Mouse (Mus musculus) fat pad, adult 2 months (tissue): ENCODE measurements around the gene Trappc10.

ENCODE experiments used
- DNase-seq: peaks from one replicate; pipeline ENCODE4 v3.0.0-alpha.2; 2011; ENCODE audit warnings: low read depth, low spot score; ENCODE audit errors: extremely low read depth

The Trappc10 gene

DNA sequence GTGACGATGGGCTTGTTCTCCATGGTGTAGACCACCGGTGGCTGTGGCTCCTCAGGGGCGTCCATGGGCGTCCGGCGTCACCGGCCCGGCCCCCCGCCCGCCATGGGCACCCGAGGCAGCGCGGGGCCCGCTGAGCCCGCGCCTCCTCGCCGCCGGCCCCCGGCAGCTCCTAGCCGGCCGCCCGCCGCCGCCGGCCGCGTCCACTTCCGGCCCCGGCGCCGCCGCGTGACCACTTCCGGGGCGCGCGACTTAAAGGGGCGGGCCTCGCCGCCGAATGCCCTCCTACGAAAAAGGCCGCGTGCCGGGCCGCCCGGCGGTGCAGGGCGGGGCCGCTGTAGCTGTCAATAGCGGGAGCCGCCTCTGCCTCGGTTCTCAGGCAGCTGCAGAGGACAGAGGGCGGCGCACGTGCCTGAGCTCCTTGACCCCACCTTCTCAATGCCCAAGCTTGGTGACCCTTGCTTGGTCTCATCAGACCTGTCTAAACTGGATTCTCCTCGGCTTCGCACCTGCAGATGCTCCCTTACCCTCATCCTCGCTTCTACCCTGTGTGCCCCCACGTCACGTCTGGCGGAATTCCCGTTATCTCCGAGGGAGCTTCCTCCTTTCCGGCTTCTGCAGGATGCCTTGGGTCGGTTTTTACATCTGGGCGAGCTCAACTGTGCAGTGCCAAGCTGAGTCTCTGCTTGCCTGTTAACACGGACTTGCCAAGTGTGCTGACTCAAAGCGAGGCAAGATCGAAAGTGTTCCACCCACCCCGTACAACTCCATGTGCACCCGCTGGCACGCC lies at the start of gene Trappc10:
Gene Trappc10, minus strand, starts transcription at position 204 of the 787 bp plus-strand sequence.
- no peak for DNase-seq

DNA sequence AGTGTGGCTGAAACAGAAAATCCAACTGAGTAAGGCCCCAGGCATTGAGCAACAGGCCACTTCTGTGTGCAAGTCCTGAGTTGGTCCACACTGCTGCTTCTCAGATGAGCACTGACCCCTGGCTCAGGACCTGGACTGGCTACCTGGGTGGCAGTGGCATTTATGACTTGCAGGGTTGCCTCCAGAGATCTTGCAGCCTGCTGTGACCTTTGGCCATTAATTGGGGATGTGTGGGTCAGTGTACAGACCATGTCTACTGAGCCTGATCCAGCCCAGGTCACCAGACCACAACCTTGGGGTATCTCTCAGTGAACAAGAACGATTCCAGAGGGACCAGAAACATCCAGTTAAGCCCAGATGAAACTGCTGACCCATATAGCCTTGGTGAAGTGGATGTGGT lies 49.1 kb upstream of the Trappc10 start:
- no peak for DNase-seq

DNA sequence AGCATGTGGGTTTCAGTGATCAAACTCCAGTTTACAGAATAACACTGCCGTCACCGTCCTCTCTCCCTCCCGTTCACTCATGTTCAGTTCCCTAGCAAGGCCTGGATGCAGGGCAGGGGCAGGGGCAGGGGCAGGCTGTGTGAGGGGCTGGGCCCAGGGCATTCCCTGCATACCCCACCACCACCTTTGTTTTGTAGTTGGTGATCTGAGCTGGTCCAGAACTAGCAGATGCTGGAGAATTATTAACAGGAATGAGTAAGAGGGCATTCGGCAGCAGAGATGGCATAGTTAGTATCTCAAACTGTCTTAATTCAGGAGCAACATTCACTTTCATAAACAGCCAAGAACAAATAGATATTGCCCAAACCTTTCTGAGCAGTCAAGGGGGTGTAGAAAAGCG lies 47.9 kb upstream of the Trappc10 start:
- DNase-seq: no peak

DNA sequence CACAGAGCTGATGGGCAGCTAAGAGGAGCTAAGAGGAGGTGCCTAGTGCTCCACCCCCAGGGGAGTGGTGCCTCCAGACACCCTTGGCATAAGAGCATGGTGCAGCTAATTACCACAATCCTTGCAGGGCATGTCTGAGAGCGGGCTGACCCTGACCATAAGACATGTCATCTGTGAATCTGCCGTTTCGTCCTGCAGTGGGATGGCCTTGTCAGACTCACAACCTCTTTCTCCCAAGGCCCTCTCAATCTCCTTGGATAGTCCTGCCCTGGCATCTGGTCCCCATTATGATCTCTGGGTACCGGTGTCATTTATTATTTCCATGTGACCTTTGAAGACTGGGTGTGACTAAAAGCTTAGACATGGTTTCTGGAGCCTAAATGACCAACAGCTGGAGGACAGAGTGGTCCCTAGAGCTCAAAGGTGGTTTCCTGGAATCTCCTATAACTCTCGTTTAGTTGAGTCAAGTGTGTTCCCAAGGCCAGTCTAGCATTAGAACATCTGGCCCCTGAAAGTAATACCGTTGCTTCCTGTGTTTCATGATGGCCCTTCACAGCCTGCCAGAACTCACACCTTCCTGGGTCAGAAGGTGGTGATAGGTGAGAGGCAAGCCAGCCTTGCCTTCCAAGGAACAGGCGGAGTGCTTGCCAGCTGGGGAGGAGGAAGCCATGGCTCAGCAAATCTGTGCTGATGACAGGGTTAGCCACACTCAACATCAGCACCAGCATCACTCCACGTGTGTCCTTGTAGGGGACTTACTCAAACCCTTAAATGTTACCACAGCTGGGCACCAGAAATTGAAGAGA lies 46.5 kb upstream of the Trappc10 start:
- no peak for DNase-seq

DNA sequence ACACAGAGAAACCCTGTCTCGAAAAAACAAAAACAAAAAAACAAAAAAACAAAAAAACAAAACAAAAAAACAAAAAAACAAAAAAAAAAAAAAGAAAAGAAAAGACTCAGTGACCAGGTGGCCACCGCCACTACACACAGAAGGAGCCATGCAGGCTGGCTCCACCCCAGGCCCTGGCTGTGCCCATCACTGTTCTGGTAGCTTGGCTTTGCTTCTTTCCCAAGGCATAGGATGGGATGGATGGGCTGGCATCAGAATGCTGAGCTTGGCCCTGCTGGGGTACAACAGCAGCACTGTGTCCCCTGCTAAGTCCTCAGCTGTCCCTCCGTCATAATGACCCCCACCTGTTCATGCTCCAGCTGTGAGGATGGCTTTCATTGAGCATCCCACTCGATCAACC lies 44.5 kb upstream of the Trappc10 start:
- no peak for DNase-seq

DNA sequence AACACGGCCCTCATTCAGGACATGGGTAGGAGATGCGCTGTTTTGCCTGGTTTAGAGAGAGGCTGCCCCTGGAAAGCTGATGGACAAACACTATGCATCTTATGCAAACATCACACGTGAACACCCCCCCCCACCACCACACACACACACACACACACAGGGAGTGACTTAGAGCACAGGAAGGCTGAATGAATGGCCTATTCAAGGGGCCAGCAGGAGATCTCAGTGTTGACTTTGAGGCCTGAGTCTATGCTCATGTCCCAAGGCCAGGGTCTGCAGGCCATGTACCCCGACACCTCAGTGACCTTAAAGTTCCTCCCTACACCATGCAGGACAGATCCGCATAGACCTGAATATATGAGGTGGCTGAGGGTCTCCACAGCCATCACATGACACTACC lies 43.7 kb upstream of the Trappc10 start:
- DNase-seq: no peak

DNA sequence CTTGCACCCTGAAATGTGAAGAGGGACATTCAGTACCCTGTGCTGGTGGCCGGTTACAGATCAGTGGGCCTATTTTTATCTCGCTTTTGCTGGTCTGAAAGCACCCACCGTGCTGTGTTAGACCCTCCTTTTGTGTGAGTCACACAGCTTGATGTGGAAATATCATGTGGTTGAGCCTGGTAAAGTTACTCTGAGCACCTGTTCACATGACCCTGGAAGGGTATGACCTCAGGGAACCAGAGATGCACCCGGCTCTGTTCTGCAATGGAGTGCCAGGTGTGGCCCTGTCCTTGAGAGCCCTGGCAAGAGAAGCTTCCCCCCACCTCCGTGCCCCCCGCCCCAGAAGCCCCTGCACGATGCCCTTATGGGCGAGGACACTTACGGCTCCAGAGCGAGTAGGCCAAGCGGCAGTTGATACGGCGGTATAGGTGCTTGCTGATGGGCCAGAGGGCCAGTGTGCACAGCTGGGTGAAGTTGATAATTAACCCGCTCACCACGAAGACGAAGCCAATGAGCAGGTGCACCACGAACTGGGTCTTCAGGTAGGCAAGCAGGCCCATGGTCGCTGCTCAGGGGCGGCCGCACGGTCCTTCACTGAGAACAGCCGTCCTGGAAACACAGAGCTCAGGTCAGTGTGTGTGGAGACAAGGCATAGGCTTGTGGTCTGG lies 43.2 kb upstream of the Trappc10 start:
- no peak for DNase-seq

DNA sequence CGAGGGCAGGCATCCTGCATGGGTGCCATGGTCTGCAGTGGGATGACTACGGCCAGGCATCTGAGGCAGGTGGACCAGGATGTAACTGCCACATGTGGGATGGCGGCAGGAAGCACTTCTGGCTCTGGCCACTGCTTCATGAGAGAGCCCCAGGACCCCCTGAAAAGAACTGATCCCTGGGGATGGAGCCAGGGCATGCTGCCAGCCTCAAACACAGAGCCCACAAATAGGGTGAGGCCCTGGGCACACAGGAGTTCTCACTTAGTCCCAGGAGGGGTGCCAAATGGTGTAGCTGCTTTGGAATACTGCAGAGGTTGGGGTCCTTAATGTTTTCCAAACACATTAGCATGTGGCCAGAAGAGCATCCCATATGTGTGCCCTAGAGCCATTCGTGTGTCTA lies 41.5 kb upstream of the Trappc10 start:
- DNase-seq: no peak

DNA sequence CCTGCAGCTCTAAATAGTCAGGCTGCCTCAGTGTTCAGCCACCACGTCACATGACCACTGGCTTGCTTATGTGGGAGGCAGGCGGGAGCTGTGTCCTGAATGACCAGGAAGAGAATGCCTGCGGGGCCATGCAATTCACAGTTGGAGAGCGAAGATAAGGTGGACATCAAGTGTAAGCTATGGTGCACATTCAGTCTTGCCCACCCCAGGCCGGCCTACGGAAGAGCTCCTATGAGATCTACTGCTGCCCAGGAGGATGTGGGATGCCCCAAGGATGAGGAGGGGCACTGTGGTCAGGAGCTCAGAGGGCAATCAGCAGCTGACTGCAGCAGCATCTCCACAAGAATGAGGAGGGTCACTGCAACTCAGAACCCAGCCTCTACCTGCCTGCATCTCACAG lies 41.0 kb upstream of the Trappc10 start:
- no peak for DNase-seq

DNA sequence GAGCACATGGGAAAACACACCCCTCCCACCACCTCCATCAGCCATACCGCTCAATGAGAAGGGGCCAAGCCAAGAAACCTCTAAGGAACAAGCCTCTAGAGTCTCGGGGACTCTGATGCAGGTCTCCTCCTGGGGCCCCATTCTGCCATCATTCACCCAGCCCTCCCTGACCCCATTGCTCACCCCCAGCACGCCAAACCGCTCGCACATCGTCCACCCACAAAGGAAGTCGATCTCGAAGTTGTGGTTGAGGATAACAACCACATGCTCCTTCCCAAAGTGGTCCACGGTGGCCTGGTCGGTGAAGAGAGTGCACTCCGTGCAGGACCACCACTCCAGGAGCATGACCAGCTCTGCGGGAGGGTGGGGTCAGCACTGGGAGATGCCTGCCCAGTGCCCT lies 40.4 kb upstream of the Trappc10 start:
- no peak for DNase-seq

DNA sequence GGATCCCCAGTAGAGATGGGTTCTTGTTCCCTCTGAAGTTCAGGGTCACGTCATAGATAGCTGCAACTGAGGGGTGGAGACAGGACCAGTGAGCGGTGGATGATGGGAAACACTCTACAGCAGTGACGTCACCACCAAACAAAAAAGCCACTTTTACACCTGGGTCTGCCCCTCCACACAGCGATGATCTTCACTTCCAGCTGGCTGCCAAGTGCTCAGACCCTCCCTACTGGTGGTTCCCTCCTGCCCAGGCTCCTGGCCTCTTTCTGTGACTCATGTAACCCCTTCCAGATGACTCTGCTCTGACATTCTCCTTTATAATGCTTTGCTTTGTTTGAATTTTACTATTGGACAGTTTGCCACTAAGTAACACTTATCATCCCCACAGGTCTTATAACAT lies 38.0 kb upstream of the Trappc10 start:
- no peak for DNase-seq

DNA sequence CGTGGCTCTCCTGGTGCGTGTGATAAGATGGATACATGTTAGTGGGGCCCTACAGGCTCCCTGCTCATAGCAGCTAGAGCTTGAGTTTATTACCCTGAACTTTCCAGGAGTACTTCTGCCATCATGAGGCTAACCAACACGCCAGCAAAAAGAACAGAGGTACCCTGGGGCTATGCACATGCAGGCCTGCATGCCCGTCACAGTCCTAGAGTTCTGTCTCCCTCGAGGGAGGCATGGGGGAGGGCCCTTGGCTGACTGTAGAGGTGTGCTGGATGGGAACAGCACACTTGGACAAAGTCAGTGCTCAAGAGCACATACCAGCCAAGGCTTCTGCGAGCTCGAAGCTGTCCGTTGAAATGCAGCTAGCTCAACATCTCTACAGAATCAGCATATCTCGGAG lies 36.0 kb upstream of the Trappc10 start:
- DNase-seq: peak; percentile 49

DNA sequence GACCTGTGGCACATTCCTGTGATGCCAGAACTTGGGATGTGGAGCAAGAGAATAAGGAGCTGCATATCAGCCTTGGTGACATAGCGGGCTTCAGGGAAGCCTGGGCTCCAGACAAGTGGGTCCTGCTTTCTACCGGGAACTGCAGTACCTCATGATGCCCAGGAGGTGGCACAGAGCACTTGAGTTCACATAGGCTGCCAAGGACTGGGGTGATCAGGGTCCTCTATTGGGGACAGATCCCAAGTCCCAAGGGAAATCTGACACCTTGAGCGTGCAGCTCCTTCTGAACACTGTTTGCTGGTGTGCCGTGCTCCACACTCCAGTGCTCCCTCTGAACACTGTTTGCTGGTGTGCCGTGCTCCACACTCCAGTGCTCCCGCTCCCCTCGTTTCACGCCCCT lies 34.8 kb upstream of the Trappc10 start:
- no peak for DNase-seq

DNA sequence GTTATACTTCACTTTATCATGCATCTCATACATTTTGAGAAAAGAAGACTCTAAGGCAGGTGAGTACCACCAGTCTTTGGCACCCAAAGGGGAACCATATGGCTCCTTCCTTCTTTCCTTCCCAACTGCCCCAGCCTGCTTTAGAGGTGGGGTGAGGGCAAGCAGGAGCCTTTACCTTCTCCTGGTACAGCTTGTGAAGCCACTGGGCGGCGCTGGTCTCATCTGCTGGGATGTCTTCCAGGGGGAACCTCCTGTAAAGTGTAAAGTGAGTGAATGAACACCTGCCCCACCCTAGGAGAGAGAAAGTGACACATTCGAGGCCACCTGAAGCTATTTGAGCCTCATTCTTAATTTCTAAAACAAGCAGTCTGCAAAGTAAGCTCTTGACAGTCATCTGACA lies 33.4 kb upstream of the Trappc10 start:
- no peak for DNase-seq

DNA sequence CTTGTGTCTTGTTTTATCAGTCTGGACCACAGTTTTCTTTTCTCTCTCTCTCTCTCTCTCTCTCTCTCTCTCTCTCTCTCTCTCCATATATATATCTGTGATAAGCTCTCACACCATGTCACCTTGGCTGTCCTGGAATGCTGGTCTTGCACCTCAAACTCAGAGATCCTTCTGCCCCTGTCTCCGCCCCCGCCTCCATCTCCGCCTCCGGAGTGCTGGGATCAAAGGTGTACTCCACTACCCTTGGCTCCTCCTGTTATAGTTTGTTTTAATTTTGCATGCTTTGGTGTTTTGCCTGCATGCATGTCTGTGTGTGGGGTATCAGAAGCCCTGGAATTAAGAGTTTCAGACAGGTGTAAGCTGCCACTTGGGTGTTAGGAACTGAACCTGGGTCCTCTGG lies 31.8 kb upstream of the Trappc10 start:
- DNase-seq: no peak

DNA sequence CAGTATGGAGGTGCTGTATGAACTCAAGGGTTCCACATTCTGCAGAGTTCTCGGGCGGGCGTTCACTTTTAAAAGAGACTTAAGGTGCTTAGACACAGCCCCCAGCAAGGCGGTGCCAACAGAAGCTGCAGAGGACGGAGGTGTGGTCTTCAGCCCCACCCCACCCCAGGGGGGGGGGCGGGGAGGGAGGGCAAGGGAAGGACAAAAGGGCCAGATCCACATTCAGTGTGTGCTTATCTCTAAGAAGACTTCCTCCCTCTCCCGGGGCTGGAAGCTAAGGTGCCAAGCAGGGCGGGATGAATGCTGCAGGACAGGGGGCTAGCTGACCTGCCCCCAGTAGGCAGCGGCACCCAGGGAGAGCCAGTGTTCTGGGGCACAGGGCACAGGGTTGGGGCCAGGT lies 28.5 kb upstream of the Trappc10 start:
- DNase-seq: no peak

DNA sequence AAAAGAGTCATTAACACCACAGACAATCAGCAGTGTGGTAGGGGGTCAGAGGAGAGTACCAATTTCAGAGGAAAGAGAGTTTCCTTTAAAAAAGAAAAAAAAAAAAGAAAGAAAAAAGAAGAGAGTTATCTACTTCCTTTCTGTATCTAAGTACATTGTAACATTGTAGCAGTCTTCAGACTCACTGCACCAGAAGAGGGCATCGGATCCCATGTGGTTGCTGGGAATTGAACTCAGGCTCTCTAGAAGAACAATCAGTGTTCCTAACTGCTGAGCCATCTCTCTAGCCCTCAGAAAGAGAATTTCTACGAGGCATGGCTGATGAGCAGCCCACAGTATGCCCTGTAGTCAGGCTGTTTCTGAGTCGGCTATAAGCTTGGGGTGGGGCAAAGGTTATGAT lies 21.4 kb upstream of the Trappc10 start:
- no peak for DNase-seq

DNA sequence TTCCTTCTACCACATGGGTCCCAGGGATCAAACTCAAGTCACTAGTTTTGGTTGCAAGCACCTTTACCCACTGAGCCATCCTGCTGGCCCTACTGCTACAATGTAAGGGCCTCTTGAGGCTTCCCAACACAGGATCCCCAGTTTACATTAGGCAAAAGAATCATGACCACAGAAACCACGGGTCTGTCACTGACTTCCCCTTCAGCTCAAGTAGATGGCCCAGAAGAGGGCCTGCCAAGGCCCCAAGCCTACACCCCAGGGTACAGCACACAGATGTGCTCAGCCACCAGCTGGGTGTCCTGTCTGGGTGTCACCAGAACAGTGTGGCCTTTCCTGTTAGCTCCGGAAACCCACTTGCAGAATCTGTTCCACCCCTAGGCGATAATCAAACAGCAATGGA lies 20.3 kb upstream of the Trappc10 start:
- DNase-seq: no peak

DNA sequence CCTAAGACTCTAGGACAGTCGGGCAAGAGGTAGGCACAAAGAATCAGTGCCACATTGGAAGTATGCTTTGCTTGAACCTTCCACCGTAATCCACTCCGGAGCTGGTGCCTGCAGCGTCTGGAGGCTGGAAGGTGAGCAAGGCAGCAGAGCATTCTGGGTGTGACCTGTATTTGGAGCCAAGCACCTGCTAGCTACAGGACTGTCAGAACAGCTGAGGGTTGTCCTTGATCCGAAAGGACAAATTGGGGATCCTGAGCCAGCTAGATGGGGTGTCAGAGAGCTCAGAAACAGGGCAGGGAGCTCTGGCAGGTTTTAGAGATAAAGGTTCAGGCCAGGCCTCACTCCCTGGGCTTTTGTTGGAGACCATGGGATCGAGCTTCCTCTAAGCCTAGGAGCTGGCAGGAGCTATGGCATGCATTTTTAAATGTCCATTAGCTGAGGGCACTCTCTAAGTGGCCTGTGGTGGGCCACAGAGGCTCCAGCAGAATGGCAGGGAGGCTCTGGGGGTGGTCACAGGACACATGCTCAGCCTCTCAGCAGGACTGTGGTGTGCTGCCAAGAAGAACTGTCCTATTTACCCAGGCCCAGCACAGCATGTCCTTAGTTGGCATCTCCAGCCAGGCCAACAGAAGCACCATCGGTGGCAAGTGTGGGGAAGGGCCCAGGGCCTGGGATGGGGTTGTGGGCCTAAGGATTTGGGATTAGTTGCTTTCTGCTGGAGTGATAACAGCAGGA lies 16.6 kb upstream of the Trappc10 start:
- no peak for DNase-seq

DNA sequence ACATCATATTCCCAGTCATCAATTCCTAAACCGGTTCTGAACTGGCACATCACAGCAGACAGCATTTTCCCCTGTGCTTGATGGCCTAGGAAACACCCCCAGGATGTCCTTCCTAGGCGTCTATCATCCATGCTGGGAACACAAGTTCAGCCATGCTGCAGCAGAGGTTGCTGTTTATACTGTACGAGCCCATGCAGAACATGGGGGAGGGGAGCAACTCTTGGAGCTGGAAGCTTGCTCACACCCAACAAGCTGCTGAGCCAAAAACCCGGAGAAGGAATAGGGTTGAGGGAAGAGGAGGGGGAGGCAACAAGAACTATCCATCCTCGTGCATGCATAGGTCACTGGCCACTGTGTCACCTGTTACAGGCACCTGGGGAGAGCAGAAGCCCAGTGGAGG lies 15.9 kb upstream of the Trappc10 start:
- no peak for DNase-seq

DNA sequence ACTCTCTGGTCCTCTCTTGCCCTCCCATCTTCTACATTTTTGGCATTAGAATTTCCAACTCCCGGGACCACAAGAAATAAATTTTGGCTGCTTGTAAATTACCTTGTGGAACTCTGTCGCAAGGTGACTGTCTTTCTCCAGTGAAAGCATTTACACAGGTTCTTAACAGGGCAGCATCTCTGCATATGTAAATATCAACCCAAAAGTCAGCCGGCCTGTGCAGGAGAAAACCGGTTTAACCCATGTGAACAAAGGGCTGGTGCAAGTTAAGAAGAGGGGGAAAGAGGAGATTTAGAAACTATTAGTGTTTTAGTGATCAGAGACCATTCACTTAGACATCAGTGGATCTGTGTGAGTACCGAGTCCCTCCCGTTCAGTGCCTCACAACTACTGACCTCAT lies 15.3 kb upstream of the Trappc10 start:
- no peak for DNase-seq
